Mouse (Mus musculus) G1E-ER4 (cell line): ENCODE results near the gene Gm11077. TPM values are rescaled to one million over a fixed set of nuclear protein-coding genes. Genes with fewer than 3 reads are reported as not detected.

Experiments used
- GATA1 ChIP-seq: IDR thresholded peaks from one replicate; pipeline ENCODE4 v1.8.0; 2012; ENCODE audit warnings: low read length, inconsistent platforms
- polyA plus RNA-seq: library from polyadenylated mRNA; stranded (reverse); fragments of >175 nt; gene quantifications from 2 replicates; pipeline ENCODE4 v1.2.3, GENCODE M21; 2012

Gm11077 gene
- not detected in 2 replicates for polyA plus RNA-seq

- TF ChIP-seq GATA1, result no peak
Observed at GRCm38 (mm10) chr6:140729272-140729671, at the start of gene Gm11077. Gm11077 (plus strand) TSS chr6:140729284.

GRCm38 (mm10) chr6:140680713-140681112 is 48.4 kb upstream of the Gm11077 start:
- no peak for TF ChIP-seq GATA1

GRCm38 (mm10) chr6:140682829-140683228 is 46.3 kb upstream of the Gm11077 start:
- TF ChIP-seq GATA1, result no peak

- TF ChIP-seq GATA1, result no peak
Observed at GRCm38 (mm10) chr6:140684403-140684802, 44.7 kb upstream of the Gm11077 start.

- TF ChIP-seq GATA1, result no peak
Observed at GRCm38 (mm10) chr6:140689617-140690404, 39.3 kb upstream of the Gm11077 start.

- no peak for TF ChIP-seq GATA1
Observed at GRCm38 (mm10) chr6:140692160-140692559, 36.9 kb upstream of the Gm11077 start.

GRCm38 (mm10) chr6:140696192-140696879 is 32.7 kb upstream of the Gm11077 start:
- TF ChIP-seq GATA1, result no peak

GRCm38 (mm10) chr6:140697994-140698393 is 31.1 kb upstream of the Gm11077 start:
- no peak for TF ChIP-seq GATA1

- no peak for TF ChIP-seq GATA1
Observed at GRCm38 (mm10) chr6:140698596-140698995, 30.5 kb upstream of the Gm11077 start.

GRCm38 (mm10) chr6:140701259-140701658 is 27.8 kb upstream of the Gm11077 start:
- no peak for TF ChIP-seq GATA1

- TF ChIP-seq GATA1, result no peak
Observed at GRCm38 (mm10) chr6:140705132-140705531, 24.0 kb upstream of the Gm11077 start.

GRCm38 (mm10) chr6:140706056-140706455 is 23.0 kb upstream of the Gm11077 start:
- TF ChIP-seq GATA1, result no peak

- TF ChIP-seq GATA1, result no peak
Observed at GRCm38 (mm10) chr6:140708059-140708458, 21.0 kb upstream of the Gm11077 start.

- TF ChIP-seq GATA1, result no peak
Observed at GRCm38 (mm10) chr6:140709415-140710107, 19.5 kb upstream of the Gm11077 start.

GRCm38 (mm10) chr6:140712754-140713153 is 16.3 kb upstream of the Gm11077 start:
- no peak for TF ChIP-seq GATA1

- TF ChIP-seq GATA1, result no peak
Observed at GRCm38 (mm10) chr6:140714905-140715365, 14.1 kb upstream of the Gm11077 start.

GRCm38 (mm10) chr6:140722058-140722457 is 7.0 kb upstream of the Gm11077 start:
- no peak for TF ChIP-seq GATA1
